Mouse (Mus musculus) stomach, embryonic 14.5 days (tissue): ENCODE results near the gene Fyn. TPM values are rescaled to one million over a fixed set of nuclear protein-coding genes. Genes with fewer than 3 reads are reported as not detected.
A peak's percentile ranks its signal among the peaks of the same experiment; 100 is the strongest.

ENCODE experiments used
- ATAC-seq: fragments of 200-750 bp; cut with Nextera tagmentation; 2 replicates; pipeline ENCODE4 v1.8.0; 2017; ENCODE audit warnings: low read depth, moderate TSS enrichment; ENCODE audit not compliant: insufficient number of reproducible peaks, insufficient read depth, low FRiP score
- H3K27ac ChIP-seq: fragments of 300-500 bp; sonication (generic); 2 replicates; pipeline ENCODE4 v1.5.1; 2014; ENCODE audit warnings: mild to moderate bottlenecking, low read length, moderate library complexity, mixed read lengths
- H3K27me3 ChIP-seq: fragments of 300-500 bp; sonication (generic); 2 replicates; pipeline ENCODE4 v1.6.1; 2014; ENCODE audit warnings: low read length, control low read depth, mixed read lengths; ENCODE audit not compliant: control insufficient read depth, insufficient read depth
- H3K36me3 ChIP-seq: fragments of 300-500 bp; sonication (generic); 2 replicates; pipeline ENCODE4 v1.6.1; 2014; ENCODE audit warnings: mild to moderate bottlenecking, control low read depth, low read length, moderate library complexity, mixed read lengths; ENCODE audit not compliant: control insufficient read depth, insufficient read depth
- H3K4me1 ChIP-seq: fragments of 300-500 bp; sonication (generic); 2 replicates; pipeline ENCODE4 v1.6.1; 2014; ENCODE audit warnings: low read length, control low read depth, mixed read lengths; ENCODE audit not compliant: control insufficient read depth, insufficient read depth
- H3K4me2 ChIP-seq: fragments of 300-500 bp; sonication (generic); replicated peaks from 2 replicates; pipeline ENCODE4 v1.6.1; 2014; ENCODE audit warnings: low read depth, low read length, control low read depth
- H3K4me3 ChIP-seq: fragments of 300-500 bp; sonication (generic); 2 replicates; pipeline ENCODE4 v1.5.1; 2014; ENCODE audit warnings: low read depth, low read length, control low read depth
- H3K9ac ChIP-seq: fragments of 300-500 bp; sonication (generic); replicated peaks from 2 replicates; pipeline ENCODE4 v1.6.1; 2014; ENCODE audit warnings: low read depth, mild to moderate bottlenecking, control low read depth, low read length, moderate library complexity, mixed read lengths
- H3K9me3 ChIP-seq: fragments of 300-500 bp; sonication (generic); 2 replicates; pipeline ENCODE4 v1.6.1; 2016; ENCODE audit warnings: low read depth, low read length, control low read depth; ENCODE audit not compliant: control insufficient read depth
- WGBS: fragments of 180-500 bp; shearing (Covaris S2); extraction: QIAGEN DNeasy Blood & Tissue Kit; methylation state at CpG from one replicate; pipeline ENCODE4 v1.1.7; 2014; 5-methylcytosine and 5-hydroxymethylcytosine counted together
- polyA plus RNA-seq: library from polyadenylated mRNA; unstranded; fragments of >200 nt; fragmentation: Nextera tagmentation; extraction: Ambion mirVana; gene quantifications from 2 replicates; pipeline ENCODE4 v1.2.1, GENCODE M21; 2014

Fyn gene
- polyA plus RNA-seq, result 32.3 and 36.5 TPM in 2 replicates

DNA sequence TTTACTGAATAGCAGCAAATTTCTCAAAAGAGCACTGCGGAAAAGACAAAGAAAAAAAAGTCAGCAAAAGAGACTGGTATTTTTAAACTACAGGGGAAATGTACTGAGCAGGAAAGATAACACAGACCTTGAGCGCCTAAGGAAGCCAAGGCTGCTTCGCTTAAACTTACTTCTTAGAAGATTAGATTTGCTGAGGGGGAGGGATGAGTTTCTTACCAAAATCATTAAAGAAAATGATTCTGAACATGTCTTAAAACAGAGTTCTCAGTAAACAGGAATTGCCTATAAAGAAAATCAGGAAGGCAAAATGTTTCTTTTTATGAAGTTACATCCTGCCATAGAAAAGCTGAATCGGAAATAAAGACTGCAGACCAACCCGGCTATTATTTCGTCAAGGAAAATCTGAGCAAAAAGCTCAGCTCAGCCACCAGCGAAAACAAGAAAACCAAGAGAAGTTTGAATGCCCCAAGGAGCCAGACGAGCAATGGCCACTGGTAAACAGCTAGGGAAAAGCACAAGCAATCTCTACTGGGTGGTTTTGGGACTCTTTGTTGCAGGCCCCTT lies at the start of gene Fyn:
TSS of gene Fyn (plus strand) at position 284 of the 564 bp plus-strand sequence.
- Histone ChIP-seq H3K4me3 (peak within 1 kb of the TSS; percentile 97), H3K36me3 (no peaks in the 10 kb centered on the region; the same call in 1 of the 2 replicates), H3K4me2 (peak within 1 kb of the TSS; percentile 72), H3K27me3 (no peaks in the 10 kb centered on the region), H3K9ac (peak within 1 kb of the TSS; percentile 87), H3K9me3 (no peaks in the 10 kb centered on the region), H3K4me1 (peaks cover 10% of the 10 kb centered on the region), H3K27ac (peak within 1 kb of the TSS; percentile 91)
- no peak for ATAC-seq
- WGBS, result 35% methylated on average over 8 of the region's 8 CpGs

DNA sequence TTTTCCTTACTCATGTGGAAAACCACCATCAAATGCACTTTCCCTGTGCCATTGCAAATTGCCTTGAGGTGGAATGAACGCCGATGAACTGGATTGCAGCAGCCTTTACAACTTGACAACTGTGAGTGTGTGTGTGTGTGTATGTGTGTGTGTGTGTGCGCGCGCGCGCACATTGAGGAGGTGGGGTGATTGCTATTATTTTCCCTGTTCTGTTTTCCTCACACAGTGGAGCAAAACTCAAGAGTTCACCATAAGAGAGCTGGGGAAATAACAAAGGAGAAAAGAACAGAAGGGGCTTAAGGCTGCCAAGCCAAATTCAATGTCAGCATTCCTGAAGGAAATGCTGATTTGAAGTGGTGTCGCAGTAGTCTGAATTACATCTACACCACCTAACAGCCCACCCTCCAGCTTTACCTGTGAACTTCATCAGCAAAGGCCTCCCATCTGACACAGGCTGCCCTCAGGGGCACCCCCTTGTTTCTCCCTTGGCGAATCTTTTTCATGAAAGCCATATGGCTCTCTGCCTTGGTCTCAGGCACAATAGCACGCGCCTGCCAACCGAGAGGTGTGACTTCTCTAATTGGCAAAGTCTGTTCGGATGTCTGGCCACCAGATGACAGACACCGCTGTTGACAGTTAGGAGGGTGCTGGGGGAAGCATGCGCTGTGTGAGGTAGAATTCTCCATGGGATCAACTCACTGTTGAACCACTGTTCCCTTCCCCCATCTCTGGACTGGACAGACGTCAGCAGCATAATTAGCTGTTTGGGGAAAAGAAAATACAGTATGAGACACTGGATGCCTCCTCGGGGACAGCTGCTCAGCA lies 47.6 kb upstream of the Fyn start:
- WGBS, result 71% methylated on average over 17 of the region's 17 CpGs
- no peaks in the 10 kb centered on the region for H3K27me3 ChIP-seq
- no peak overlapping the region for H3K4me3 ChIP-seq
- no peak for ATAC-seq
- no peak overlapping the region for H3K9ac ChIP-seq
- H3K36me3 ChIP-seq, result no peaks in the 10 kb centered on the region
- H3K4me1 ChIP-seq, result no peaks in the 10 kb centered on the region
- no peak overlapping the region for H3K4me2 ChIP-seq
- H3K27ac ChIP-seq, result no peak overlapping the region
- H3K9me3 ChIP-seq, result no peaks in the 10 kb centered on the region

DNA sequence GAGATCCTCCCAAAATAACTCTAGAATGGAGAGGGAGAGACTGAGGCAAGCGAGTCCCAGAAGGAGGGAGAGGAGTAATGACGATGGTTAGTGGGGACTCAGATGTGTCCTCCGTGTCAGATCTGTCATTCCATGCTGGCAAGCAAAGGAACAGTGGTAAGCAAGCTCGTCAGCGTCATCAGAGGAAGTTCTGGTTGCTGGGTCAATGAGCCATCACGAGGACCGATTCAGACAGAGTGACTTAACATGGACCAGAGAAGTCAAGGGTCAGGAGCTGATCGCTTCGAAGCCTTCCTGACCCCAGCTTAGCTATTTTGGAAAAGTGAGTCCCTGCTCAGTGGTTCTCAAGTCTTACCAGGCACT lies 47.1 kb upstream of the Fyn start:
- no peak overlapping the region for H3K27ac ChIP-seq

DNA sequence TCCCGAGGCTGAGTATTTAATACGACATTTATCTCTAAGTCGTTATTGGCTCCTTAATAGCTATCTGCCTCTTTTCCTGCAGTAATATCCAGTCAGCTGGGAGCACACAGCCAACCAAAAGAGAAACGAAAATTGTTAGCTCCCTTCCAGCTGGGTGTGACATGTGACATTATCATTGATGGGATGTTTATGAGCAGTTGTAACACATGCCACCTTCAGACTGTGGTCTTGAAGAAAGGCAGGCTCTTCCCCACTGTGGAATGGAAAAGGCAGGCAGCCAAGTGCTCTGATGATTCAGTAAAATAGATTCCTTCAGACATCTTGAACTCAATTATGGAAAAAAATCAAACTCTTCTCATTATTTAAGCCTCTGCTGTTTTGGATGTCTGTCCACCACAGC lies 46.5 kb upstream of the Fyn start:
- Histone ChIP-seq H3K27ac (no peak overlapping the region), H3K9ac (no peak overlapping the region), H3K9me3 (no peaks in the 10 kb centered on the region), H3K4me1 (no peaks in the 10 kb centered on the region), H3K36me3 (no peaks in the 10 kb centered on the region), H3K27me3 (no peaks in the 10 kb centered on the region), H3K4me2 (no peak overlapping the region), H3K4me3 (no peak overlapping the region)
- no peak for ATAC-seq
- WGBS, result 61% methylated on average over 4 of the region's 4 CpGs

More for the DNA sequence above, 47.1 kb upstream of the Fyn start:
- no peak for ATAC-seq
- Histone ChIP-seq H3K4me3 (no peak overlapping the region), H3K9ac (no peak overlapping the region), H3K9me3 (no peaks in the 10 kb centered on the region), H3K4me2 (no peak overlapping the region), H3K27me3 (no peaks in the 10 kb centered on the region), H3K4me1 (no peaks in the 10 kb centered on the region), H3K36me3 (no peaks in the 10 kb centered on the region)
- 86% methylated on average over 9 of the region's 9 CpGs for WGBS

DNA sequence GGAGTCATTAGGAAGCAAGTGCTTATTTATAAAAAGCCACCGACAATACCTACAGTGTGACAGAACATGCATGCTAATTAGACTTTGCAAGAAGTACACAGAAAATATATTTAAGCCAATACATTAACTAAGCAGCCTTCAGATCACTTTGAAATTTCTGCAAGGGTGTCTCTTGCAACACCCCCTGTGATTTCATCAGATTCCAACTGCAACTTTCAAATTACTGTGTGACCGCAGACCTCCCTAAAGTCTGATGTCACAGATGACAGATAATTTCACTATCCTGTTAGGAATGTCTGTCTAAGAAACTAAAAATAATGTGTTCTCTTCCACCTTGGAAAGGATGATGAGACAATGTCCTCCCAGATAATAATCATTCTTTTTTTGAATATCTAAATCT lies 44.4 kb upstream of the Fyn start:
- Histone ChIP-seq H3K36me3 (no peaks in the 10 kb centered on the region), H3K9ac (no peak overlapping the region), H3K4me2 (no peak overlapping the region), H3K4me3 (no peak overlapping the region), H3K9me3 (no peaks in the 10 kb centered on the region), H3K27ac (no peak overlapping the region), H3K27me3 (no peaks in the 10 kb centered on the region), H3K4me1 (no peaks in the 10 kb centered on the region)
- WGBS, result 88% methylated on average over 2 of the region's 2 CpGs
- ATAC-seq, result no peak

DNA sequence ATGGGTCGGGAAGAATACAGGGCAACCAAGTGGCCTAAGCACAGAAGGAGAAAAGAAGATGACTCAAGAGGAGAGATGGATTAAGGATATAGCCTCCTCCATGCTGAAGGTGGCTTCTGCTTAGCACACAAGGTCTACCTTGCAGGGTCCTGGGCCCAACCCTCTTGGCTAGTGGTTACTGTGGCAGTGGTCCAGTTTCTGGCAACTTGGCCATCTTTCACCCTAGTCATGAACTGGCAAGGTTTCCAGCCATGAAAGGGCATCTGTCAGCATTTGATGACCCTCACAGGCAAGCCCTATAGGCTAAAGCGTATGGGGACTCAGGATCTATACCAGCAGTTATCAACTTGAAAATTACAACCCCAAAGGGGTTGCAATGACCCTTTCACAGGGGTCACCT lies 40.0 kb upstream of the Fyn start:
- H3K9ac ChIP-seq, result no peak overlapping the region
- H3K27ac ChIP-seq, result no peak overlapping the region
- peaks cover 8% of the 10 kb centered on the region; the same call in 1 of the 2 replicates for H3K9me3 ChIP-seq
- WGBS, result 91% methylated on average over 2 of the region's 2 CpGs
- H3K36me3 ChIP-seq, result no peaks in the 10 kb centered on the region
- no peak overlapping the region for H3K4me3 ChIP-seq
- H3K4me1 ChIP-seq, result no peaks in the 10 kb centered on the region
- H3K27me3 ChIP-seq, result no peaks in the 10 kb centered on the region
- ATAC-seq, result no peak
- H3K4me2 ChIP-seq, result no peak overlapping the region

DNA sequence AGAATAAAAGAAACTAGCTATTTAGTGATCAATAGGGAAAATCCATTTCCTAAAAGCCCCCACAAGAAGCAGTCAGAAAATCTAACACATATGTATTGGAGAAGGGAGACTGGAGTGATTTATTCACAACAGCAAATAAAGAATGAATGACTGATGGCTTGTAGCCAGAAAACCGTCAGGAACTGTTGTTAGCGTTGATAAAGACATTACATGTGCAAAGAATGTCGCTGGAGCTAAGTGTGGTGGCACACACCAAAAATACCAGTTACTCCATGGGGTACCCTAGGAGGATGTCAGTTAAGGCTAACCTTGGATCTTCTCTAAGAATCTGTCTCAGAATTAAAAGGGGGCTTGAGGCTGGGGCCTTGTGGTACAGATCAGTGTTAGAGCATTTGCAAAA lies 34.3 kb upstream of the Fyn start:
- H3K4me3 ChIP-seq, result no peak overlapping the region
- no peak overlapping the region for H3K9ac ChIP-seq
- no peak for ATAC-seq
- peaks cover 8% of the 10 kb centered on the region; the same call in 1 of the 2 replicates for H3K9me3 ChIP-seq
- no peaks in the 10 kb centered on the region for H3K4me1 ChIP-seq
- H3K4me2 ChIP-seq, result no peak overlapping the region
- 41% methylated on average over 3 of the region's 3 CpGs for WGBS
- no peak overlapping the region for H3K27ac ChIP-seq
- H3K36me3 ChIP-seq, result no peaks in the 10 kb centered on the region
- no peaks in the 10 kb centered on the region for H3K27me3 ChIP-seq

DNA sequence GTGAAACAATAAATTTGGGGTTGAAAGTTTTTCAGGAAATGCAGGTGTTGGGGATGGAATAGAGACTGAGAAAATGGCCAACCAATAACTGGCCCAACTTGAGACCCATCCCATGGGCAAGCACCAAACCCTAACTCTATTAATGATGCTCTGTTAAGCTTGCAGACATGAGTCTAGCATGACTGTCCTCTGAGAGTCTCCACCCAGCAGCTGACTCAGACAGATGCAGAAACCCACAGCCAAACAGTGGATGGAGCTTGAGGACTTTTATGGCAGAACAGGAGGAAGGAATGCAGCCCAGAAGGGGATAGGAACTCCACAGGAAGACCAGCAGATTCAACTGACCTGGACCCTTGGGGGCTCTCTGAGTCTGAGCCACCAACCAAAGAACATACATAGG lies 32.8 kb upstream of the Fyn start:
- Histone ChIP-seq H3K4me3 (no peak overlapping the region), H3K27me3 (no peaks in the 10 kb centered on the region), H3K27ac (no peak overlapping the region), H3K4me2 (no peak overlapping the region), H3K9ac (no peak overlapping the region), H3K36me3 (no peaks in the 10 kb centered on the region), H3K4me1 (no peaks in the 10 kb centered on the region), H3K9me3 (peaks cover 8% of the 10 kb centered on the region; the same call in 1 of the 2 replicates)
- no peak for ATAC-seq
